Mouse (Mus musculus) splenic B cell, adult 2 months (primary cell): ENCODE measurements around the gene Lpp.

Experiments used
- DNase-seq: peaks from one replicate; pipeline ENCODE4 v3.0.0-alpha.2; 2011; ENCODE audit warnings: low read depth, low spot score
- H3K27me3 ChIP-seq: 2 replicates; pipeline ENCODE4 v1.6.1; 2012; ENCODE audit warnings: mild to moderate bottlenecking, low read length, moderate library complexity, mixed read lengths; ENCODE audit not compliant: control insufficient read depth, poor library complexity, insufficient read depth, severe bottlenecking
- H3K36me3 ChIP-seq: 2 replicates; pipeline ENCODE4 v1.6.1; 2012; ENCODE audit warnings: mild to moderate bottlenecking, low read length, moderate library complexity, mixed read lengths; ENCODE audit not compliant: control insufficient read depth, poor library complexity, insufficient read depth, severe bottlenecking

Gene Lpp

GRCm38 (mm10) chr16:24392651-24393555 lies at the start of gene Lpp:
Gene Lpp (plus strand): TSS chr16:24393507.
- no peaks in the 10 kb centered on the region for H3K36me3 ChIP-seq
- no peaks in the 10 kb centered on the region; the same call in 1 of the 2 replicates for H3K27me3 ChIP-seq
- peak; percentile 60 for DNase-seq

DNA sequence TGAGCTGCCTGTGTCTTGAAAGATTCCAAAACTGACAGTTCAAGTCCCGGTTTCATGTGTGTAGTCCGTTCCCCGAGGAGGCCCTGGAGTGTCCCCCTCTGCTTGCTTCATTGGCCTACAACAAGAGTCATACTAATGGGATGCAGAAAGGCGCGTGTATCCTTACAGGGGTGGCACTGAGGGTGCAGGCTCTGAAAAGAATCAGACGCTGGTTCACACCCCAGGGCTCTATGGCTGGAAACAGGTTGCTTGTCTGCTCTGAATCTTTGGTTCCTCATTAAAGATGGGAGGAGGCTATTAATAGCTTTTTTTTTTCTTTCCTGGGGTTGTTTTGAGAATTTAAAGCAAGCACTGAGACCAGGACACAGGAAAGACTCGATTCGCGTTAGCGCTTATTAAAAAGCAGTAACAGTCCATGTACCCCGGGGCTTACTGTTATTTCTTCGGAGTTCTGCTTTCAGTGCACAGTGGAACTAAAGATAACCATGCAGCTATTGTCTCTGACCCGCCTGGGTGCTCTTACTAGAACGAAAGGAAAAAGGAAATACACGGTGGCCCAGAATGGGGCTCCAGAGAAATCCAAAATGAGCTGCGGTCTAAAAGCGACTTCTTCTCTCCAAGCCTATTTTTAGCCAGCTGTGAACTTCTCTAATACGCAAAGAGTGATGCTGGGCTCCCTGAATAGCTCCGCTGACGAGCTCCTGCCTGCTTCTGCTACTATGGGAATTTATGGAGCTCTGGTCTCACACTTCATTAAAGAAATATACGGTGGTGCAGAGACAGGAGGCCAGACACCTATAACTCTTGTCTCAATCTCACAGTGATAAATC lies 45.5 kb upstream of the Lpp start:
- Histone ChIP-seq H3K36me3 (no peaks in the 10 kb centered on the region), H3K27me3 (no peaks in the 10 kb centered on the region; the same call in 1 of the 2 replicates)
- DNase-seq = peak; percentile 72

- H3K36me3 ChIP-seq = no peaks in the 10 kb centered on the region
- DNase-seq = no peak
- H3K27me3 ChIP-seq = no peaks in the 10 kb centered on the region
Observed at GRCm38 (mm10) chr16:24350306-24350705, 43.0 kb upstream of the Lpp start.

- no peaks in the 10 kb centered on the region for H3K27me3 ChIP-seq
- no peak for DNase-seq
- H3K36me3 ChIP-seq = no peaks in the 10 kb centered on the region
Observed at GRCm38 (mm10) chr16:24350751-24351150, 42.6 kb upstream of the Lpp start.

- H3K36me3 ChIP-seq = no peaks in the 10 kb centered on the region
- DNase-seq = no peak
- H3K27me3 ChIP-seq = no peaks in the 10 kb centered on the region
Observed at GRCm38 (mm10) chr16:24351811-24352210, 41.5 kb upstream of the Lpp start.

DNA sequence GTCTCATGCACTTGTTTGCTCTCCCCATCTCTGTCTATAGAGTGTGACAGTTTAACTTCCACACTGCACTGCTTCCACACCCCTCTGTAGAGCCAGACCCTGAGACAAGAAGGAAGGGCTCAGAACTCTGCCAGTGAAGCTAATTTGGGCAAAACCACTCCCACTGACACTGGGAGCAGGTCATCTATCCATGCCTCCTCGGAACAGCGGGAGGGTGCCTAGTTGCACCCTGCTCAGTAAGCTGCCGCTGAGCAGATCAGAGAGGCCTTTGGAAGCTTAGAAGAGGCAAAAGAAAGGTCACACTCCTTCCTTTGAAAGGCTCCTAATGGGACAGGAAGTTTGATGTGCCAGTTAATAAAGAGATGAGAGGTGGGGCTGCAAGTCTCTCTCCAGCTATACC lies 39.5 kb upstream of the Lpp start:
- Histone ChIP-seq H3K36me3 (no peaks in the 10 kb centered on the region), H3K27me3 (no peaks in the 10 kb centered on the region)
- no peak for DNase-seq

- no peaks in the 10 kb centered on the region for H3K27me3 ChIP-seq
- no peaks in the 10 kb centered on the region for H3K36me3 ChIP-seq
- DNase-seq = no peak
Observed at GRCm38 (mm10) chr16:24361667-24362066, 31.6 kb upstream of the Lpp start.

DNA sequence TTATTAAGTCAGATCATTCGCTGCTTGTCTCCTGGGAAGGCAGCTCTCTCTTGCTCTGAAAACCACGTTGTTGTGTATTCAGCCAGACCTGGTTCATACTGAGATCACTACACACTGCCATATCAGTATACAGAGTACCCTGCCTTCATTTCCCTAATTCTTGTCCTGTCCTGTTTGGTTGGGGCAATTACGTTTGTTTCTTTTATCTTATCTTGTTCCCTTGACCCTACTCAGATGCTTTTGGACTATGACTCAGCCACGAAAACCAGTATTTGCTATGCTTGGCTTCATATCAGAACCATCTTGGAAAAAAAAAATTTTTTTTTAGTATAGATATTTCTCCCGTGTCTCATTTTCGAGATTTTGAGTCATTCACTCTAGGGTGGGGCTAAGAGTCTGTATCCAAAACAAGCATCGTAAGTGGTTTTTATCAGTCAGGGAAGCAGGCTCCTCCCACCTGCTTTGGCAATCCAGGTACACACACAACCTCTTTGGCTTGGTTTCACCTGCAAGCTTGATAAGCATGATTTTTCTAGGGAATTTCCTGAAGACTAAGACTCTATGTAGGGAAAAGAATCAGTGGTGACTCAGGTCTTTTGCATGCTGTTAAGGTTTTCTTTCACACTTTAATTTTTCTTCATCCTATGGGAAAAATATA lies 29.1 kb upstream of the Lpp start:
- no peak for DNase-seq
- Histone ChIP-seq H3K27me3 (no peaks in the 10 kb centered on the region), H3K36me3 (no peaks in the 10 kb centered on the region)

DNA sequence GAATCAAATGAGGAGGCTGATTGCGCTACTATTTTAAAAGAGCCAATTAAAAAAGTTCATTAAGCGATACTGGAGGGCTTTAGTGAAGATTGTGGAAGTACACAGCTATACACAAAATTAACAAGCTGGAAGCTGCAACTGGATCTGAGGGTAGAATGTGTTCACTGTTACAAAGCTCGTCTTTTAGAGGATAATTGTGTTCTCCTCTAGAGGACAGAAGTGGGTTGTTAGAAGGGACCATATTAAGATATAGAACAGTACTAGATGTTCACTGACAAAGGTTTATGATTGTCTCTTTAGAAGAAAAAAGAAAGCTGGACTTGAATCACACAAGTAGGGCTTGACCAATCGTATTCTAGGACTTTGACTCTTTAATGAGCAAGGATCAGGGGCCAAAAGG lies 27.4 kb upstream of the Lpp start:
- Histone ChIP-seq H3K36me3 (no peaks in the 10 kb centered on the region), H3K27me3 (no peaks in the 10 kb centered on the region)
- no peak for DNase-seq

GRCm38 (mm10) chr16:24367071-24367470 lies 26.2 kb upstream of the Lpp start:
- Histone ChIP-seq H3K36me3 (no peaks in the 10 kb centered on the region), H3K27me3 (no peaks in the 10 kb centered on the region)
- no peak for DNase-seq

DNA sequence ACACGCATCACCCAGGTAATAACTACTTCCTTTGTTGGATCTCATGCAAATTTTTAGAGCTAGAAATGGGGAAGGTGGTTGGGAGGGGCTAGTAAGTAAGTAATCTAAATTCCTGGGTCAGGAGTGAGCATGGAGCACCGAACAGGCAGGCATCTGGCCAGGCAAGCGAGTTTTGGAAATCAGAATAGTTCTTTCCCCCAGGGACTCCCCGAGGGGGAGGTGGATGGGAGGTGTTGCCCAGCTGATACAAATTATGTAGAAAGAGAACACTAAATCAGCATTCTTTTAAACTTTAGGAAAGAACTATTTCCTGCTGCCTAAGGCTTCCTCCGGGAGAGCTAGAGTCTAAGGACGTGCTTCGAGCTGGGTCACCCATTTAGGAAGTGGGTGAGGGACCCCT lies 25.8 kb upstream of the Lpp start:
- no peaks in the 10 kb centered on the region for H3K36me3 ChIP-seq
- no peak for DNase-seq
- H3K27me3 ChIP-seq = no peaks in the 10 kb centered on the region

DNA sequence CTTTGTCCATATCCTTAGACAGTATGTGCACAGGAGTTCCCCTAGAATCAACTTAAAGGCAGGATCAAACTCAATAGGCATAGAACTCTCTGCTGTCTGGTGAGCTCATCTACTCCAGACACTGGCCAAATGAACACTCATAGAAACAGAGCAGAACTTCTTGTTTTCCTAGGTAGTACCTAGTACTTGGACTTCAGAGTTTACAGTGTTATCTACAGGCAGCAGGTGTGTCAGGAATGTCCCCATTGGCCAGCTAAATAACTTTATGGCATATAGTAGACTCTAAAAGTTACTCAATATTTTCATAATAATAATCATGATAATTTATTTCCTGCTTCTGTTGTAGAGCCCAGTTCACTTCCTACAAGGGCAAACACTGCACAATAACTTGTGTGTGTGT lies 16.8 kb upstream of the Lpp start:
- H3K27me3 ChIP-seq = no peaks in the 10 kb centered on the region
- DNase-seq = no peak
- no peaks in the 10 kb centered on the region for H3K36me3 ChIP-seq

DNA sequence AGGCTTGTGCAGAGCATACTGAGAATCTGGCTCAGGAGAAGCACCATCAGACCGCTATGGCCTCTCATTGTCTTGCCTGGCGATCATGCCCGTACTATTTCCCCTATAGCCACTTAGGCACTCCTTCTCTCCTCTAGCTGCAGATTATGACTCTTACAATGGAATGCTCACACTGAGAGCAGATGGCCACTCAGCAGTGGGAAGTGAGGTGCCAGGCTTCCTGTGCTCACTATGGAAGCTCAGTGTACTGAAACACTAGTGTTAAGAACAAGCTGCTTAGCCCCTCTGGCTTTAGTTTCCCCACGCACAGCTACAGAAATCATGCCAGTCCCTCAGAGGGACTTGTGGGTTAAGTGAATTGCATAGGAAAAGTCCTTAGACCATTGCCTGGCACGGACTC lies 2.7 kb upstream of the Lpp start:
- no peaks in the 10 kb centered on the region; the same call in 1 of the 2 replicates for H3K27me3 ChIP-seq
- no peak for DNase-seq
- H3K36me3 ChIP-seq = no peaks in the 10 kb centered on the region

- no peak for DNase-seq
- H3K36me3 ChIP-seq = no peaks in the 10 kb centered on the region
- no peaks in the 10 kb centered on the region; the same call in 1 of the 2 replicates for H3K27me3 ChIP-seq
Observed at GRCm38 (mm10) chr16:24391111-24391510, 2.2 kb upstream of the Lpp start.

GRCm38 (mm10) chr16:24391901-24392300 lies 1.4 kb upstream of the Lpp start:
- no peaks in the 10 kb centered on the region; the same call in 1 of the 2 replicates for H3K27me3 ChIP-seq
- DNase-seq = no peak
- no peaks in the 10 kb centered on the region for H3K36me3 ChIP-seq
